Mouse (Mus musculus) bone marrow, adult 2 months (tissue): Measurements from ENCODE around the gene Arhgap42.

ENCODE experiments used
- CTCF ChIP-seq: fragments of 200-500 bp; IDR thresholded peaks from 2 replicates; pipeline ENCODE4 v1.5.1; 2011; ENCODE audit warnings: low read length, control low read depth; ENCODE audit not compliant: control insufficient read depth, insufficient read depth
- POLR2A ChIP-seq: fragments of 200-500 bp; IDR thresholded peaks from 2 replicates; pipeline ENCODE4 v1.6.1; 2011; ENCODE audit warnings: low read depth, mild to moderate bottlenecking, control low read depth, low read length, borderline replicate concordance; ENCODE audit not compliant: control insufficient read depth

DNA sequence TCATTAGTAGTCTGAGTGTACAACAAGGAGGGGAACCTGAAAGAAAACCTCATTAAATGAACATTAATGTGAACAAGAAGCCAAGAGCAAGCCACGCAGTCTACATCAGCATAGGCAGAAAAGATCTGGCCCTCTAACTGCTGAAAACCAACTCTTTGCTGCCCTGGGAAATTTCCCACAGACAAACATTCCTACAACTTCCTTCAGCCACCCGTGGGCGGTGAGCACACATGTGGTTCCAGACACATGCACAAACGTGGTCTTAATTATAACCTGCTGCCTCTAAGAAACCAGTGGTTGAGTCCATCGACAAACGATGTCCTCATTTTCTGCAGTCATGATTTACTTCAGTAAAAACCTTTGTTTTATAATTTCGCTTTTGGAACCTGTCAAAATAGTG lies 96.3 kb downstream of the Arhgap42 start:
- TF ChIP-seq CTCF, result no peak
- no peak for TF ChIP-seq POLR2A
